Mouse (Mus musculus) layer of hippocampus, adult 11-12 months (tissue): Measurements from ENCODE around the gene Wdr82.

Source experiments
- DNase-seq: peaks from one replicate; pipeline ENCODE4 v3.0.0; 2022; ENCODE audit warnings: low spot score

Wdr82 gene

GRCm38 (mm10) chr9:106226151-106226682, 55.5 kb downstream of the Wdr82 start:
- DNase-seq: no peak

GRCm38 (mm10) chr9:106227790-106228429, 57.2 kb downstream of the Wdr82 start:
- no peak for DNase-seq

GRCm38 (mm10) chr9:106230051-106230733, 59.5 kb downstream of the Wdr82 start:
- no peak for DNase-seq

- no peak for DNase-seq
Measured at GRCm38 (mm10) chr9:106230734-106231106, 60.0 kb downstream of the Wdr82 start.

- DNase-seq: no peak
Measured at GRCm38 (mm10) chr9:106231220-106231619, 60.5 kb downstream of the Wdr82 start.

GRCm38 (mm10) chr9:106231816-106232215, 61.1 kb downstream of the Wdr82 start:
- no peak for DNase-seq

- no peak for DNase-seq
Measured at GRCm38 (mm10) chr9:106232956-106233355, 62.2 kb downstream of the Wdr82 start.

- no peak for DNase-seq
Measured at GRCm38 (mm10) chr9:106233953-106234352, 63.2 kb downstream of the Wdr82 start.

GRCm38 (mm10) chr9:106235194-106235830, 64.6 kb downstream of the Wdr82 start:
- DNase-seq: no peak

GRCm38 (mm10) chr9:106236156-106236817, 65.6 kb downstream of the Wdr82 start:
- no peak for DNase-seq

- no peak for DNase-seq
Measured at GRCm38 (mm10) chr9:106236818-106237211, 66.1 kb downstream of the Wdr82 start.

- DNase-seq: no peak
Measured at GRCm38 (mm10) chr9:106237401-106237800, 66.7 kb downstream of the Wdr82 start.

GRCm38 (mm10) chr9:106237878-106238277, 67.2 kb downstream of the Wdr82 start:
- DNase-seq: no peak
